10 mouse cellular contexts compared by ENCODE assay signal in the genomic region with DNA sequence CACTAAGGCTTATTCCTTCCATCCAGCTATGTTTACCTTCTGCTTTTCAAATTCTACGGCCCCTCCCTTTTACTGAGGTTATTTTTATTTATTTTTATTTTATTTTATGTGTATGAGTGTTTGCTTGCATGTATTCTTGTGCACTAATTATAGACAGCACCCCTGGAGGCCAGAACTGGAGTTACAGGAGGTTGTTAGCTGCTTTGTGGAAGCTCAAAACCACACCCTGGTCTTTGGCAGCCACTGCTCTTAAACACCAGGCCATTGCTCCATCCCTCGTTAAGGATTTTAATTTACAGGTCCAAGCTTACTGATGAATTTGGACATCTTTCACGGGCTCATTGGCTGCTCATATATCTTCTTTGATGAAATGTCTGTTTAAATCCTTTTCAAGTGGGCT. TPM values are rescaled to one million over a fixed set of nuclear protein-coding genes. Genes with fewer than 3 reads are reported as not detected.
DNase-seq lines count a peak whose midpoint lies in the region; ATAC-seq and TF ChIP-seq lines count a peak whose summit lies in the region.
"Had no signal": no experiment of that assay in that cellular context is flagged by ENCODE, and none has a peak within 500 bp of the region (broad histone marks: within the 10 kb centered on the region; RNA-seq: fewer than 3 reads in every experiment).

No protein-coding gene starts in this region.

- no peak for ATAC-seq in midbrain, postnatal 0 days (ENCODE audit: low FRiP score)
- no peak for ATAC-seq in midbrain, embryonic 16.5 days
- no peak for ATAC-seq in stomach, postnatal 0 days (ENCODE audit: low FRiP score, low TSS enrichment)
- ATAC-seq in cerebellum, adult (ENCODE audit: insufficient number of reproducible peaks, low FRiP score, low TSS enrichment), result no peak

- TF ChIP-seq EP300 in stomach, postnatal 0 days (optimal IDR thresholded peaks at IDR 0.05), result no peak

- H3K27ac ChIP-seq in midbrain, postnatal 0 days (ENCODE audit: low read depth, low read length), result no peak overlapping the region
- no peak overlapping the region for H3K27ac ChIP-seq in midbrain, embryonic 16.5 days (ENCODE audit: low read length)
- no peak overlapping the region for H3K27ac ChIP-seq in embryonic facial prominence, embryonic 10.5 days (replicated peaks)
- H3K27ac ChIP-seq in stomach, postnatal 0 days (replicated peaks), result no peak overlapping the region

- H3K27me3 ChIP-seq in midbrain, postnatal 0 days (ENCODE audit: insufficient read depth, low read length), result no peaks in the 10 kb centered on the region
- no peaks in the 10 kb centered on the region for H3K27me3 ChIP-seq in midbrain, embryonic 16.5 days (ENCODE audit: control insufficient read depth, insufficient read depth, low read depth, low read length)
- no peaks in the 10 kb centered on the region for H3K27me3 ChIP-seq in embryonic facial prominence, embryonic 10.5 days (replicated peaks; ENCODE audit: low read depth, poor library complexity, severe bottlenecking)
- no peaks in the 10 kb centered on the region for H3K27me3 ChIP-seq in stomach, postnatal 0 days (ENCODE audit: control insufficient read depth, insufficient read depth, low read length)

- H3K36me3 ChIP-seq in midbrain, postnatal 0 days (ENCODE audit: insufficient read depth, low read length), result no peaks in the 10 kb centered on the region
- no peaks in the 10 kb centered on the region for H3K36me3 ChIP-seq in midbrain, embryonic 16.5 days (ENCODE audit: control insufficient read depth, insufficient read depth, low read length)
- H3K36me3 ChIP-seq in embryonic facial prominence, embryonic 10.5 days (replicated peaks), result no peaks in the 10 kb centered on the region
- H3K36me3 ChIP-seq in stomach, postnatal 0 days (ENCODE audit: control insufficient read depth, insufficient read depth, low read length), result no peaks in the 10 kb centered on the region

- H3K4me1 ChIP-seq in midbrain, postnatal 0 days (ENCODE audit: insufficient read depth, low read length), result no peaks in the 10 kb centered on the region
- no peaks in the 10 kb centered on the region for H3K4me1 ChIP-seq in midbrain, embryonic 16.5 days (ENCODE audit: control insufficient read depth, insufficient read depth, low read length)
- H3K4me1 ChIP-seq in embryonic facial prominence, embryonic 10.5 days, result no peaks in the 10 kb centered on the region
- H3K4me1 ChIP-seq in stomach, postnatal 0 days (replicated peaks; ENCODE audit: control insufficient read depth, insufficient read depth), result no peaks in the 10 kb centered on the region

- no peak overlapping the region for H3K4me2 ChIP-seq in midbrain, postnatal 0 days (ENCODE audit: low read depth, low read length, poor library complexity, severe bottlenecking)
- H3K4me2 ChIP-seq in midbrain, embryonic 16.5 days (ENCODE audit: low read length), result no peak overlapping the region
- H3K4me2 ChIP-seq in stomach, postnatal 0 days (replicated peaks; ENCODE audit: low read depth), result no peak overlapping the region

- H3K4me3 ChIP-seq in midbrain, postnatal 0 days (ENCODE audit: low read depth, low read length), result no peak overlapping the region
- H3K4me3 ChIP-seq in midbrain, embryonic 16.5 days (ENCODE audit: low read depth, low read length), result no peak overlapping the region
- no peak overlapping the region for H3K4me3 ChIP-seq in embryonic facial prominence, embryonic 10.5 days
- H3K4me3 ChIP-seq in stomach, postnatal 0 days (ENCODE audit: low read depth, low read length), result no peak overlapping the region

- no peaks in the 10 kb centered on the region for H3K9me3 ChIP-seq in midbrain, postnatal 0 days (ENCODE audit: low read length)
- H3K9me3 ChIP-seq in midbrain, embryonic 16.5 days (replicated peaks; ENCODE audit: control insufficient read depth, low read length, poor library complexity, severe bottlenecking), result no peaks in the 10 kb centered on the region
- no peaks in the 10 kb centered on the region for H3K9me3 ChIP-seq in embryonic facial prominence, embryonic 10.5 days
- no peaks in the 10 kb centered on the region for H3K9me3 ChIP-seq in stomach, postnatal 0 days (ENCODE audit: control insufficient read depth, low read length)

- 58% methylated on average over 3 of the region's 3 CpGs for WGBS in midbrain, postnatal 0 days
- 62% methylated on average over 3 of the region's 3 CpGs for WGBS in midbrain, embryonic 16.5 days
- 55% methylated on average over 3 of the region's 3 CpGs for WGBS in embryonic facial prominence, embryonic 10.5 days
- 58% methylated on average over 3 of the region's 3 CpGs for WGBS in stomach, postnatal 0 days

- H3K9ac ChIP-seq in midbrain, postnatal 0 days (replicated peaks; ENCODE audit: low read length, poor library complexity, severe bottlenecking), result no peak overlapping the region
- no peak overlapping the region for H3K9ac ChIP-seq in midbrain, embryonic 16.5 days (ENCODE audit: low read depth, low read length)
- H3K9ac ChIP-seq in stomach, postnatal 0 days (ENCODE audit: low read length), result no peak overlapping the region

- DNase-seq in heart, adult 11 months, result peak; percentile 86
- DNase-seq in heart, adult 18-20 months, result no peak
- peak; percentile 33 for DNase-seq in midbrain, postnatal 0 days (ENCODE audit: low spot score)
- DNase-seq in embryonic facial prominence, embryonic 10.5 days (ENCODE audit: low spot score), result peak; percentile 17
- DNase-seq in stomach, postnatal 0 days (ENCODE audit: low spot score), result no peak
- DNase-seq in kidney, postnatal 10 days, result no peak
- DNase-seq: heart, postnatal 14 days; right cerebral cortex, postnatal 4 days had no signal

- peak; percentile 40 for TF ChIP-seq CTCF in midbrain, postnatal 0 days (IDR thresholded peaks at IDR 0.05)
- TF ChIP-seq CTCF in stomach, postnatal 0 days (IDR thresholded peaks at IDR 0.05; ENCODE audit: low read depth), result peak; percentile 58

RNA-seq across cellular contexts. Expression of a gene that starts 14.6 kb away (rescaled TPM):
- total RNA-seq in heart, adult 18-20 months (2021), result 10 to 100 TPM; 19.9 to 24.0 TPM
- 8.6 and 10.7 TPM in 2 replicates for total RNA-seq in midbrain, postnatal 0 days (2014; rRNA removed)
- 4.9 and 5.2 TPM in 2 replicates for polyA plus RNA-seq in midbrain, postnatal 0 days (2015; fragmentation: Nextera tagmentation; extraction: Ambion mirVana)
- 5.1 and 5.8 TPM in 2 replicates for polyA plus RNA-seq in midbrain, embryonic 16.5 days (2015; fragmentation: Nextera tagmentation; extraction: Ambion mirVana)
- polyA plus RNA-seq in embryonic facial prominence, embryonic 10.5 days (2016; fragmentation: Nextera tagmentation; extraction: Ambion mirVana), result 6.4 and 7.4 TPM in 2 replicates
- polyA plus RNA-seq in stomach, postnatal 0 days (2015; fragmentation: Nextera tagmentation; extraction: Ambion mirVana), result 5.0 and 7.5 TPM in 2 replicates

Comparison
In these comparisons a context has a peak if more than half of its experiments do, and no peak if none do; other contexts are left out.
1. DNase-seq: peak in heart, adult 11 months (single experiment), midbrain, postnatal 0 days (single experiment) and embryonic facial prominence, embryonic 10.5 days (single experiment); none in heart, adult 18-20 months (0 of 2), stomach, postnatal 0 days (single experiment) and kidney, postnatal 10 days (single experiment).